Mouse (Mus musculus): ENCODE results near the gene Bbs9. TPM values are rescaled to one million over a fixed set of nuclear protein-coding genes. Genes with fewer than 3 reads are reported as not detected.
"Not testable (repeated sequence)": the region's sequence is repeated elsewhere in the genome, so short reads cannot be mapped to it uniquely, and the experiment has no call there.

Bbs9 gene
- total RNA-seq, 4 experiments from 2014 or later, result 8.7 to 10.0 (median 9.5) TPM

- DNase-seq (ENCODE audit: low spot score in 2 of 2), result no peak
Observed at GRCm38 (mm10) chr9:22846783-22847182, 371.3 kb downstream of the Bbs9 start.

- no peak for DNase-seq (ENCODE audit: low spot score in 2 of 2)
Observed at GRCm38 (mm10) chr9:22848800-22849199, 373.3 kb downstream of the Bbs9 start.

- no peak for DNase-seq (ENCODE audit: low spot score in 2 of 2)
Observed at GRCm38 (mm10) chr9:22849212-22849611, 373.7 kb downstream of the Bbs9 start.

GRCm38 (mm10) chr9:22869147-22869546, 393.6 kb downstream of the Bbs9 start:
- not testable (repeated sequence) for DNase-seq (ENCODE audit: low spot score in 2 of 2)

- DNase-seq (ENCODE audit: low spot score in 2 of 2), result no peak
Observed at GRCm38 (mm10) chr9:22870661-22871060, 395.1 kb downstream of the Bbs9 start.

- no peak for DNase-seq (ENCODE audit: low spot score in 2 of 2)
Observed at GRCm38 (mm10) chr9:22875231-22875630, 399.7 kb downstream of the Bbs9 start.

GRCm38 (mm10) chr9:22879266-22879665, 403.8 kb downstream of the Bbs9 start:
- no peak for DNase-seq (ENCODE audit: low spot score in 2 of 2)

- no peak for DNase-seq (ENCODE audit: low spot score in 2 of 2)
Observed at GRCm38 (mm10) chr9:22886351-22886750, 410.8 kb downstream of the Bbs9 start.

GRCm38 (mm10) chr9:22905434-22905833, 429.9 kb downstream of the Bbs9 start:
- no peak for DNase-seq (ENCODE audit: low spot score in 2 of 2)

- DNase-seq (ENCODE audit: low spot score in 2 of 2), result no peak
Observed at GRCm38 (mm10) chr9:22916808-22917207, 441.3 kb downstream of the Bbs9 start.

- no peak for DNase-seq (ENCODE audit: low spot score in 2 of 2)
Observed at GRCm38 (mm10) chr9:22935645-22936044, 460.1 kb downstream of the Bbs9 start.

Other genes starting within 250 kb of the Bbs9 start
- not detected for gene Zfp599, start 215.8 kb upstream of the Bbs9 start, total RNA-seq (2022)
- gene Zfp810, start 168.1 kb upstream of the Bbs9 start, total RNA-seq (2022), result under 1 TPM; 0.29 to 0.56 (median 0.43) TPM
- 1 to 10 TPM in 3 of 4 experiments, under 1 TPM in 1; 0.97 to 2.0 (median 1.7) TPM for gene Anln, start 86.5 kb upstream of the Bbs9 start, total RNA-seq (2022)
- gene 9530077C05Rik, start 64.2 kb upstream of the Bbs9 start, total RNA-seq (2022), result under 1 TPM; 0.15 to 0.32 (median 0.19) TPM
- gene Gm17545, start 21.4 kb upstream of the Bbs9 start, total RNA-seq (2022), result not detected
- 10 to 100 TPM; 34.1 to 41.6 (median 37.8) TPM for gene Rp9, start 6.0 kb upstream of the Bbs9 start, total RNA-seq (2022)